In the genomic region with DNA sequence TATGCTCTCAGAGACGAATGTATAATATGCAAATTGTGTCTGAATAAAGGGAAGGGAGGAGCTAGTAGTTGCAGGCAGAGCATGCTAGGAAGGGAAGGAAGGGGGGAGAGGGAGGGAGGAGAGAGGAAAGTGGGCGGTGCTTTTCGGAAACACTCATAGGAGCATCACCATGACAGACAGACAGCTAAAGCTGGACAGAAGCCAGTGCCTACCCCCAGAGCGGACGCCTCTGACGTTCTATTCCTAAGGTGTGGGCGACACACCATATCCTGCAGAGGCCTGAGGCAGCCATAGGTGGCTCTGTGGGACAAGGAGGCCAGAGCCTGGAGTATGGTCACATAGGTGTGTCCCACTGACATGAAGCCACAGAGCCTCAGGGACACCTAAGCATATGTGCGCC, we compare ENCODE assay signal across 8 mouse cellular contexts. TPM values are rescaled to one million over a fixed set of nuclear protein-coding genes. Genes with fewer than 3 reads are reported as not detected.
DNase-seq lines count a peak whose midpoint lies in the region; ATAC-seq and TF ChIP-seq lines count a peak whose summit lies in the region.
"Had no signal": no experiment of that assay in that cellular context is flagged by ENCODE, and none has a peak within 500 bp of the region (broad histone marks: within the 10 kb centered on the region; RNA-seq: fewer than 3 reads in every experiment).

No protein-coding gene starts in this region.

- no peaks in the 10 kb centered on the region for H3K9me3 ChIP-seq in hindbrain, postnatal 0 days (ENCODE audit: low read length)
- H3K9me3 ChIP-seq in hindbrain, embryonic 12.5 days (replicated peaks) = no peaks in the 10 kb centered on the region
- no peaks in the 10 kb centered on the region for H3K9me3 ChIP-seq in MEL (replicated peaks; ENCODE audit: insufficient read depth, low read length)
- H3K9me3 ChIP-seq in neural tube, embryonic 15.5 days (replicated peaks) = no peaks in the 10 kb centered on the region

- no peak for TF ChIP-seq EP300 in MEL (IDR thresholded peaks at IDR 0.05; ENCODE audit: low read depth in 1 of 2, low read length in 2 of 2)

- H3K4me1 ChIP-seq in hindbrain, postnatal 0 days (ENCODE audit: insufficient read depth, low read length) = peaks cover 37% of the 10 kb centered on the region
- H3K4me1 ChIP-seq in hindbrain, embryonic 12.5 days = peaks cover 32% of the 10 kb centered on the region
- H3K4me1 ChIP-seq in MEL (ENCODE audit: control insufficient read depth in 1 of 2, insufficient read depth in 2 of 2, low read length in 2 of 2) = no peaks in the 10 kb centered on the region
- H3K4me1 ChIP-seq in bone marrow macrophage, adult 2 months (ENCODE audit: control insufficient read depth, insufficient read depth, low read length) = peaks cover 59% of the 10 kb centered on the region
- H3K4me1 ChIP-seq in neural tube, embryonic 15.5 days = peaks cover 65% of the 10 kb centered on the region

- WGBS in hindbrain, postnatal 0 days = 54% methylated on average over 8 of the region's 8 CpGs
- 70% methylated on average over 8 of the region's 8 CpGs for WGBS in hindbrain, embryonic 12.5 days
- WGBS in neural tube, embryonic 15.5 days = 70% methylated on average over 8 of the region's 8 CpGs

- TF ChIP-seq RAD21 in MEL (IDR thresholded peaks at IDR 0.05; ENCODE audit: low read depth, low read length) = no peak

- TF ChIP-seq POLR2A in MEL (IDR thresholded peaks at IDR 0.05; ENCODE audit: control insufficient read depth in 1 of 2, insufficient read depth in 1 of 2, low read depth in 1 of 2, low read length in 2 of 2, poor library complexity in 1 of 2) = no peak
- TF ChIP-seq POLR2A in bone marrow macrophage, adult 2 months (IDR thresholded peaks at IDR 0.05; ENCODE audit: borderline replicate concordance, low read depth, low read length) = no peak

- no peaks in the 10 kb centered on the region for H3K27me3 ChIP-seq in hindbrain, postnatal 0 days (ENCODE audit: insufficient read depth, low read length)
- peaks cover 2% of the 10 kb centered on the region; the same call in 1 of the 2 replicates for H3K27me3 ChIP-seq in hindbrain, embryonic 12.5 days
- no peaks in the 10 kb centered on the region; a peak in 1 of 4 replicates for H3K27me3 ChIP-seq in MEL (ENCODE audit: control insufficient read depth in 1 of 2, insufficient read depth in 2 of 2, low read length in 2 of 2)
- no peaks in the 10 kb centered on the region for H3K27me3 ChIP-seq in neural tube, embryonic 15.5 days (replicated peaks)

- no peaks in the 10 kb centered on the region for H3K79me2 ChIP-seq in MEL (ENCODE audit: control insufficient read depth, insufficient read depth, low read length, poor library complexity)

- H3K36me3 ChIP-seq in hindbrain, postnatal 0 days (ENCODE audit: insufficient read depth, low read length) = no peaks in the 10 kb centered on the region
- H3K36me3 ChIP-seq in hindbrain, embryonic 12.5 days = no peaks in the 10 kb centered on the region
- no peaks in the 10 kb centered on the region for H3K36me3 ChIP-seq in MEL (ENCODE audit: control insufficient read depth in 1 of 2, insufficient read depth in 2 of 2, low read length in 2 of 2)
- no peaks in the 10 kb centered on the region for H3K36me3 ChIP-seq in neural tube, embryonic 15.5 days

- no peak overlapping the region for H3K9ac ChIP-seq in hindbrain, postnatal 0 days (replicated peaks; ENCODE audit: low read length)
- H3K9ac ChIP-seq in hindbrain, embryonic 12.5 days = no peak overlapping the region
- H3K9ac ChIP-seq in MEL (ENCODE audit: control insufficient read depth, low read depth, low read length, poor library complexity, severe bottlenecking) = no peak overlapping the region
- H3K9ac ChIP-seq in neural tube, embryonic 15.5 days (replicated peaks) = no peak overlapping the region; the same call in 1 of the 2 replicates

- ATAC-seq in hindbrain, postnatal 0 days = no peak
- ATAC-seq in hindbrain, embryonic 12.5 days (ENCODE audit: low FRiP score) = no peak
- no peak for ATAC-seq in neural tube, embryonic 15.5 days (ENCODE audit: low FRiP score)

- H3K27ac ChIP-seq in hindbrain, postnatal 0 days = 0 out of 2 replicates have a peak overlapping the region, but pooled peaks have one; percentile 11
- no peak overlapping the region for H3K27ac ChIP-seq in hindbrain, embryonic 12.5 days
- no peak overlapping the region for H3K27ac ChIP-seq in MEL (ENCODE audit: control insufficient read depth, low read depth, low read length)
- H3K27ac ChIP-seq in bone marrow macrophage, adult 2 months (ENCODE audit: insufficient read depth, low read depth, low read length) = peak overlapping the region; percentile 96
- no peak overlapping the region for H3K27ac ChIP-seq in neural tube, embryonic 15.5 days (replicated peaks)

- no peak overlapping the region for H3K4me2 ChIP-seq in hindbrain, postnatal 0 days (ENCODE audit: low read depth, low read length)
- no peak overlapping the region for H3K4me2 ChIP-seq in hindbrain, embryonic 12.5 days (replicated peaks)
- H3K4me2 ChIP-seq in neural tube, embryonic 15.5 days = no peak overlapping the region

- DNase-seq in hindbrain, postnatal 0 days (ENCODE audit: low spot score) = no peak
- peak; percentile 27 for DNase-seq in MEL (ENCODE audit: low read depth, low spot score)
- DNase-seq in lung, postnatal 14 days = peak; percentile 52
- no peak for DNase-seq in ovary, postnatal 36 days (ENCODE audit: low spot score)
- DNase-seq: cerebellum, adult 9-10 months had no signal

- no peak for TF ChIP-seq CTCF in hindbrain, postnatal 0 days (IDR thresholded peaks at IDR 0.05; ENCODE audit: low read depth)
- no peak for TF ChIP-seq CTCF in MEL (IDR thresholded peaks at IDR 0.05 in 2 of 3, conservative IDR thresholded peaks at IDR 0.05 in 1 of 3; ENCODE audit: control insufficient read depth in 1 of 3, insufficient read depth in 1 of 3, low read depth in 2 of 3, low read length in 3 of 3, poor library complexity in 1 of 3, severe bottlenecking in 1 of 3)
- TF ChIP-seq CTCF in bone marrow macrophage, adult 2 months (IDR thresholded peaks at IDR 0.05; ENCODE audit: low read depth, low read length) = no peak

- no peak overlapping the region for H3K4me3 ChIP-seq in hindbrain, postnatal 0 days (ENCODE audit: low read length)
- H3K4me3 ChIP-seq in hindbrain, embryonic 12.5 days = no peak overlapping the region
- H3K4me3 ChIP-seq in MEL (ENCODE audit: control insufficient read depth in 1 of 2, insufficient read depth in 1 of 2, low read depth in 2 of 2, low read length in 2 of 2) = no peak overlapping the region
- peak overlapping the region; percentile 62 for H3K4me3 ChIP-seq in bone marrow macrophage, adult 2 months (ENCODE audit: insufficient read depth, low read length)
- H3K4me3 ChIP-seq in neural tube, embryonic 15.5 days (replicated peaks) = no peak overlapping the region

TF ChIP-seq in MEL, 35 proteins besides CTCF, POLR2A, EP300 and RAD21 (continues in another document):
- TF ChIP-seq MAFK (IDR thresholded peaks at IDR 0.05; ENCODE audit: borderline replicate concordance, low read depth, low read length) = no peak
- TF ChIP-seq GABPA (IDR thresholded peaks at IDR 0.05; ENCODE audit: low read depth, low read length) = no peak
- TF ChIP-seq TAL1 (IDR thresholded peaks at IDR 0.05; ENCODE audit: low read length) = no peak

RNA-seq across cellular contexts. Expression of gene Aatk, which starts 6.5 kb away (rescaled TPM):
- 161 and 184 TPM in 2 replicates for total RNA-seq in hindbrain, postnatal 0 days (2014; rRNA removed)
- polyA plus RNA-seq in hindbrain, postnatal 0 days (2015; fragmentation: Nextera tagmentation; extraction: Ambion mirVana) = 33.3 and 35.5 TPM in 2 replicates
- polyA plus RNA-seq in hindbrain, embryonic 12.5 days (2016; fragmentation: Nextera tagmentation; extraction: Ambion mirVana) = 12.6 and 13.5 TPM in 2 replicates
- total RNA-seq in MEL (2012; rRNA removed) = 0.04 TPM in 1 of 2 replicates, not detected in the other
- not detected for polyA plus RNA-seq in MEL (2012; ENCODE audit: insufficient read depth in 1 of 2, insufficient read length in 2 of 2, low read depth in 1 of 2, low replicate concordance in 2 of 2, missing spikeins in 1 of 2)
- 9.5 and 9.9 TPM in 2 replicates for polyA plus RNA-seq in bone marrow macrophage, adult 2 months (2012; ENCODE audit: insufficient read depth, insufficient read length, missing spikeins)
- polyA plus RNA-seq in neural tube, embryonic 15.5 days (2015; fragmentation: Nextera tagmentation; extraction: Ambion mirVana) = 38.2 and 46.2 TPM in 2 replicates

RNA-seq across cellular contexts. Expression of gene Cep131, which starts 46.2 kb away (rescaled TPM):
- 18.5 and 18.7 TPM in 2 replicates for total RNA-seq in hindbrain, postnatal 0 days (2014; rRNA removed)
- polyA plus RNA-seq in hindbrain, postnatal 0 days (2015; fragmentation: Nextera tagmentation; extraction: Ambion mirVana) = 23.3 and 26.4 TPM in 2 replicates
- polyA plus RNA-seq in hindbrain, embryonic 12.5 days (2016; fragmentation: Nextera tagmentation; extraction: Ambion mirVana) = 39.5 and 47.3 TPM in 2 replicates
- total RNA-seq in MEL (2012; rRNA removed) = 17.6 and 21.6 TPM in 2 replicates
- 10 to 100 TPM in 1 of 2 experiments, not detected in 1; 26.6 TPM for polyA plus RNA-seq in MEL (2012; ENCODE audit: insufficient read depth in 1 of 2, insufficient read length in 2 of 2, low read depth in 1 of 2, low replicate concordance in 2 of 2, missing spikeins in 1 of 2)
- 13.5 and 13.8 TPM in 2 replicates for polyA plus RNA-seq in bone marrow macrophage, adult 2 months (2012; ENCODE audit: insufficient read depth, insufficient read length, missing spikeins)
- 26.0 and 27.2 TPM in 2 replicates for polyA plus RNA-seq in neural tube, embryonic 15.5 days (2015; fragmentation: Nextera tagmentation; extraction: Ambion mirVana)

RNA-seq across cellular contexts. Expression of gene Tepsin, which starts 58.1 kb away (rescaled TPM):
- 30.6 and 31.6 TPM in 2 replicates for total RNA-seq in hindbrain, postnatal 0 days (2014; rRNA removed)
- polyA plus RNA-seq in hindbrain, postnatal 0 days (2015; fragmentation: Nextera tagmentation; extraction: Ambion mirVana) = 13.8 and 14.8 TPM in 2 replicates
- 17.3 and 22.0 TPM in 2 replicates for polyA plus RNA-seq in hindbrain, embryonic 12.5 days (2016; fragmentation: Nextera tagmentation; extraction: Ambion mirVana)
- total RNA-seq in MEL (2012; rRNA removed) = 12.6 and 16.6 TPM in 2 replicates
- 10 to 100 TPM in 1 of 2 experiments, not detected in 1; 14.3 TPM for polyA plus RNA-seq in MEL (2012; ENCODE audit: insufficient read depth in 1 of 2, insufficient read length in 2 of 2, low read depth in 1 of 2, low replicate concordance in 2 of 2, missing spikeins in 1 of 2)
- polyA plus RNA-seq in bone marrow macrophage, adult 2 months (2012; ENCODE audit: insufficient read depth, insufficient read length, missing spikeins) = 20.2 and 21.8 TPM in 2 replicates
- 22.3 and 23.9 TPM in 2 replicates for polyA plus RNA-seq in neural tube, embryonic 15.5 days (2015; fragmentation: Nextera tagmentation; extraction: Ambion mirVana)

RNA-seq across cellular contexts. Expression of gene Ndufaf8, which starts 58.3 kb away (rescaled TPM):
- 56.1 and 82.6 TPM in 2 replicates for total RNA-seq in hindbrain, postnatal 0 days (2014; rRNA removed)
- 62.7 and 70.2 TPM in 2 replicates for polyA plus RNA-seq in hindbrain, postnatal 0 days (2015; fragmentation: Nextera tagmentation; extraction: Ambion mirVana)
- polyA plus RNA-seq in hindbrain, embryonic 12.5 days (2016; fragmentation: Nextera tagmentation; extraction: Ambion mirVana) = 45.8 and 52.7 TPM in 2 replicates
- 99.2 and 120 TPM in 2 replicates for total RNA-seq in MEL (2012; rRNA removed)
- 10 to 100 TPM in 1 of 2 experiments, not detected in 1; 77.6 TPM for polyA plus RNA-seq in MEL (2012; ENCODE audit: insufficient read depth in 1 of 2, insufficient read length in 2 of 2, low read depth in 1 of 2, low replicate concordance in 2 of 2, missing spikeins in 1 of 2)
- 21.1 and 37.7 TPM in 2 replicates for polyA plus RNA-seq in bone marrow macrophage, adult 2 months (2012; ENCODE audit: insufficient read depth, insufficient read length, missing spikeins)
- 49.4 and 64.3 TPM in 2 replicates for polyA plus RNA-seq in neural tube, embryonic 15.5 days (2015; fragmentation: Nextera tagmentation; extraction: Ambion mirVana)

Comparison
In these comparisons a context has a peak if more than half of its experiments do, and no peak if none do; other contexts are left out.
1. H3K27ac ChIP-seq: peak in hindbrain, postnatal 0 days (single experiment) and bone marrow macrophage, adult 2 months (single experiment); none in hindbrain, embryonic 12.5 days (single experiment), MEL (single experiment) and neural tube, embryonic 15.5 days (single experiment).
2. DNase-seq: peak in MEL (single experiment) and lung, postnatal 14 days (single experiment); none in hindbrain, postnatal 0 days (single experiment) and ovary, postnatal 36 days (single experiment).
3. RNA of gene Aatk, which starts 6.5 kb away (polyA plus RNA-seq): 38.2 to 46.2 TPM in neural tube, embryonic 15.5 days, 33.3 to 35.5 TPM in hindbrain, postnatal 0 days, 12.6 to 13.5 TPM in hindbrain, embryonic 12.5 days and 9.5 to 9.9 TPM in bone marrow macrophage, adult 2 months; not detected in MEL; every median in the first group is over 10 times any median in the second.